Mouse (Mus musculus): ENCODE results near the gene Calml4.

GRCm38 (mm10) chr9:62827939-62828652 lies 29.8 kb upstream of the Calml4 start:
- TF ChIP-seq CTCF (IDR thresholded peaks at IDR 0.05; ENCODE audit: control insufficient read depth, insufficient read depth, low read length) (no peak), POLR2A (IDR thresholded peaks at IDR 0.05; ENCODE audit: borderline replicate concordance, control insufficient read depth, low read depth, low read length) (no peak)

Data from bone marrow, adult 2 months (tissue).